Mouse (Mus musculus) testis, adult 2 months (tissue): ENCODE results near the gene Vwa3b. TPM values are rescaled to one million over a fixed set of nuclear protein-coding genes. Genes with fewer than 3 reads are reported as not detected.

ENCODE experiments used
- H3K27ac ChIP-seq: fragments of 200-500 bp; 2 replicates; pipeline ENCODE4 v1.5.1; 2012; ENCODE audit warnings: low read depth, low read length; ENCODE audit not compliant: control insufficient read depth, insufficient read depth
- H3K27me3 ChIP-seq: fragments of 200-500 bp; 2 replicates; pipeline ENCODE4 v1.6.1; 2012; ENCODE audit warnings: mild to moderate bottlenecking, low read length, moderate library complexity; ENCODE audit not compliant: control insufficient read depth, insufficient read depth
- H3K36me3 ChIP-seq: fragments of 200-500 bp; 2 replicates; pipeline ENCODE4 v1.6.1; 2012; ENCODE audit warnings: mild to moderate bottlenecking, low read length; ENCODE audit not compliant: control insufficient read depth, insufficient read depth
- H3K4me1 ChIP-seq: fragments of 200-500 bp; 2 replicates; pipeline ENCODE4 v1.6.1; 2012; ENCODE audit warnings: low read length; ENCODE audit not compliant: control insufficient read depth, insufficient read depth
- H3K4me3 ChIP-seq: fragments of 200-500 bp; 2 replicates; pipeline ENCODE4 v1.5.1; 2012; ENCODE audit warnings: low read depth, mild to moderate bottlenecking, low read length, moderate library complexity, mixed read lengths; ENCODE audit not compliant: control insufficient read depth
- CTCF ChIP-seq: fragments of 200-500 bp; IDR thresholded peaks from 2 replicates; pipeline ENCODE4 v1.5.1; 2012; ENCODE audit warnings: low read depth, mild to moderate bottlenecking, inconsistent platforms, low read length, moderate library complexity; ENCODE audit not compliant: control insufficient read depth, insufficient read depth, insufficient replicate concordance
- POLR2A ChIP-seq: fragments of 200-500 bp; IDR thresholded peaks from 2 replicates; pipeline ENCODE4 v1.6.1; 2012; ENCODE audit warnings: low read depth, mild to moderate bottlenecking, inconsistent platforms, low read length, moderate library complexity; ENCODE audit not compliant: control insufficient read depth
- polyA plus RNA-seq: library from polyadenylated mRNA; depleted of rRNA; stranded (reverse); fragments of >200 nt; gene quantifications from 2 replicates; pipeline ENCODE4 v1.2.3, GENCODE M21; 2012

Vwa3b gene
- polyA plus RNA-seq, 1 experiment = 219 TPM

DNA sequence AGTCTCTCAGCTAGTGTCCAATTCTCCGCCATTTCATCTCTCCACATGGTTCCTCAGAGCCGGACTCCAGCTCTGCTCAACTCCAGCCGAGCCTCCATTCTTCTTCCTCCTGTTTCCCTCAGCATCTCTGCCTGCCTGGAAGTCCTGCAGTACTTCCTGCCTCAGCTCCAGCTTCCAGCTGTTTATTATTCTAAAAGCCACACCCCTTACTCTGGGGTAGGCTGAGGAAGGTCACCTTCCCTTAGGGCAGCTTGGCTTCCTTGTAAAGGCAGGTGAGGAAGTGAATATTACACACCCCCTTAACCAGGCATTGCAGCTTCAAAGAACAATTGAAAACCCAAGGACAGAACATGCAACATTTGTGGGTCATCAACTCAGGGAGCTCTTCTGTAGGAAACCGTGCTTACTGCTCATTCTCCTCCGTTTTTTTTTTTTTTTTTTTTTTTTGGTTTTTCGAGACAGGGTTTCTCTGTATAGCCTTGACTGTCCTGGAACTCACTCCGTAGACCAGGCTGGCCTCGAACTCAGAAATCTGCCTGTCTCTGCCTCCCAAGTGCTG, 103.7 kb downstream of the Vwa3b start:
- no peak overlapping the region for H3K4me3 ChIP-seq
- no peaks in the 10 kb centered on the region for H3K27me3 ChIP-seq
- H3K27ac ChIP-seq = no peak overlapping the region
- TF ChIP-seq POLR2A (no peak), CTCF (no peak)
- H3K4me1 ChIP-seq = no peaks in the 10 kb centered on the region
- H3K36me3 ChIP-seq = no peaks in the 10 kb centered on the region

DNA sequence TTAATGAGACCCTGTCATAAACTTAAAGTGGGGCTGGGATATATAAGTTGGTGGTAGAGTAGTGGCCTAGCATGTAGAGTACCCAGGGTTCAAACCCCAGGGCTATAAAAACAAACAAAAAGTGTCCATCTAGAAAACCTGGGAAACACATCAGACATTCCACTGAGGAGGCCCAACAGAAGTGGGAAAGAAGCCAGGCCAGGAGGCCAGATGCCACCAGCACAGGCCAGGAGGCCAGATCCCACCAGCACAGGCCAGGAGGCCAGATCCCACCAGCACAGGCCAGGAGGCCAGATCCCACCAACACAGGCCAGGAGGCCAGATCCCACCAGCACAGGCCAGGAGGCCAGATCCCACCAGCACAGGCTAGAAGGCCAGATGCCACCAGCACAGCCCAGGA, 104.8 kb downstream of the Vwa3b start:
- Histone ChIP-seq H3K27me3 (no peaks in the 10 kb centered on the region), H3K27ac (no peak overlapping the region), H3K4me1 (no peaks in the 10 kb centered on the region), H3K4me3 (no peak overlapping the region), H3K36me3 (no peaks in the 10 kb centered on the region)
- TF ChIP-seq POLR2A = no peak
- TF ChIP-seq CTCF = no peak

DNA sequence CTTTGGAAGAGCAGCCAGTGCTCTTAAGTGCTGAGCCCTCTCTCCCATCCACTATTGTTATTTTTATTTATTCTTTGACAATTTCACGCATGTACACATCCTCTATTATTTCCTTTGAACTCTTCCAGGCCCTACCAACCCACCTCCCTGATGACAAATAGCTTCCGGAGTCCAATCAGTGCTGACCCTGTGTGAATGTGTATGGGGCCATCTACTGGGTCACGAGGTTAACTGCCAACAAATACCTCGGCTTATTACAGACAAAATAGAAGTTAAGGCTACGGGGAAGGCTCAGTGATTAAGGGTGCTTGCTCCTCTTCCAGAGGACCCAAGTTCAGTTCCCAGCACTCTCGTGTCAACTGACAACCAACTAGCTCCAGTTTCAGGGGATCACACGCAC, 106.0 kb downstream of the Vwa3b start:
- no peaks in the 10 kb centered on the region for H3K36me3 ChIP-seq
- H3K4me3 ChIP-seq = no peak overlapping the region
- no peak overlapping the region for H3K27ac ChIP-seq
- H3K4me1 ChIP-seq = no peaks in the 10 kb centered on the region
- TF ChIP-seq POLR2A (no peak), CTCF (no peak)
- H3K27me3 ChIP-seq = no peaks in the 10 kb centered on the region

DNA sequence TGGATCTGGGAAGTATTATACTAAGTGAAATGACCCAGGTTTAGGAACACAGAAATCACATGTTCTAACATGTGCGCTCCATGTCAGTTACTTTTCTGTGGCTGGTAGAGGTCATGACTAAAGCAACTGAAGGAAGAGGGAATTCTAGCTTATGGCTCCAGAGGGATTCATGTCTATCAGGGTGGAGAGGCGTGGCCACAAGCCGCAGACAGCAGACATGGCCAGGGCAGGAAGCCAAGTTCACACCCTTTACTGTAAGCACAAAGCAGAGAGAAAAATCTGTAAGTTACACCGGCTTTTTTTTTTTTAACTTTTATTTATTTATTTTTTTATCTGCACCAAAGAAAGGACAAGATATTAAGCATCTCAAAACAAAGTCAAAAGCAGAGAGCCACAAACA, 119.6 kb downstream of the Vwa3b start:
- H3K27me3 ChIP-seq = no peaks in the 10 kb centered on the region
- no peak for TF ChIP-seq CTCF
- TF ChIP-seq POLR2A = no peak
- no peak overlapping the region for H3K4me3 ChIP-seq
- H3K4me1 ChIP-seq = no peaks in the 10 kb centered on the region
- H3K27ac ChIP-seq = no peak overlapping the region
- H3K36me3 ChIP-seq = no peaks in the 10 kb centered on the region

DNA sequence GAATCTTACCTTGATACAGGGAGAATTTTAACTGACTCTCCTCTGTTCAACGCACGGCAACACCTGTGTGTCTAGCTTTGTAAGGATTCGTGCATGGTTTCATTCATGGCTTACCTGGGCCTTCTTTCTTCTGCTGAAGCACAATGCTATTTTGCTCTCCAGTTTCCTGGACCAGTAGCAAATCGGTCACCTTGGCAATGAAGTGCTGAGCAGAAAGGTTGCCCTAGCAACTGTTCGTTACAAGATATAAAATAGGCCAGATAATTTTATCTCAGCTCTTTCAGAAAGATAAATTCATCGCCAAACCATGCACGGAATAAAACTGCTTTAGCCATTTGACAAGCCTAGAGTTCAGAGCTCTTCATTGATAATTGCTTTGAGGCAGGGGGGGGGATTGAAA, 123.5 kb downstream of the Vwa3b start:
- Histone ChIP-seq H3K27ac (no peak overlapping the region), H3K4me1 (no peaks in the 10 kb centered on the region), H3K36me3 (no peaks in the 10 kb centered on the region), H3K4me3 (no peak overlapping the region), H3K27me3 (no peaks in the 10 kb centered on the region)
- TF ChIP-seq POLR2A (no peak), CTCF (no peak)

DNA sequence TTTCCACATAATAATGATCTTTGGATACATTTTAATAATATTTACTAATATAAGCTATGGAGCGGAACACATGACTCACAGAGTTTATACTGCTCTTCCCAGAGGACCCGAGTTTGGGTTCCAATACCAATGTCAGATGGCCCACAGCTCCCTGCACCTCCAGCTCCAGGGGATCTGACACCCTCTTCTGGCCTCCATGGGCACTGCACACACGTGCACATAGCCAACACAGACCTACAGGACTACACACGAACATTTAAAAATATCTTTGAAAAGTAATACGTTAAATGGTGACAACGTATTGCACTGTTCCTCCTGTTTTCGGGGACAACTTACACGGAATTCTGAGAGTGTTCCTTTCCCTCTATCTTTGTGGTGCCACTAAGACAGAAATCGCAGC, 125.5 kb downstream of the Vwa3b start:
- no peak overlapping the region for H3K27ac ChIP-seq
- TF ChIP-seq CTCF (no peak), POLR2A (no peak)
- no peaks in the 10 kb centered on the region for H3K27me3 ChIP-seq
- no peaks in the 10 kb centered on the region for H3K36me3 ChIP-seq
- no peak overlapping the region for H3K4me3 ChIP-seq
- H3K4me1 ChIP-seq = no peaks in the 10 kb centered on the region

DNA sequence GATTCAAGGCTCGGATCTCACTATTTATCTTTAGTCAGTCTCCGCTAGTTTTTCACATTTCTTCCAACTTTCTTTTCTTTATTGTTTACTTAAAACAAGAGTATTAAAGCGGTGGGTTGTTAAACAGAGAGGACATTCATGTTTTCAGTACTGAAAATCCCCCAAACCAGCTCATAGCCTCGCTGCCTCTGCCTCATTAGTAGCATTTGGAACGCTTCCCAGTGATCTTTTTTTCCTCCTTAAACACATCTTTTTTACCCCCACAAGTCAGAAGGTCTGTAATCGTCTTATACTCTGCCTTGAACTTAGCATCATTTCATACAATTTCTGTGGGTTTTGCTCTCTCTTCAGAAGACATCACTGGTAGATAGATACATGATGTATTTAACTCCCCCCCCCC, 139.7 kb downstream of the Vwa3b start:
- Histone ChIP-seq H3K4me1 (no peaks in the 10 kb centered on the region), H3K27ac (no peak overlapping the region), H3K27me3 (no peaks in the 10 kb centered on the region), H3K36me3 (no peaks in the 10 kb centered on the region), H3K4me3 (no peak overlapping the region)
- no peak for TF ChIP-seq POLR2A
- TF ChIP-seq CTCF = no peak

DNA sequence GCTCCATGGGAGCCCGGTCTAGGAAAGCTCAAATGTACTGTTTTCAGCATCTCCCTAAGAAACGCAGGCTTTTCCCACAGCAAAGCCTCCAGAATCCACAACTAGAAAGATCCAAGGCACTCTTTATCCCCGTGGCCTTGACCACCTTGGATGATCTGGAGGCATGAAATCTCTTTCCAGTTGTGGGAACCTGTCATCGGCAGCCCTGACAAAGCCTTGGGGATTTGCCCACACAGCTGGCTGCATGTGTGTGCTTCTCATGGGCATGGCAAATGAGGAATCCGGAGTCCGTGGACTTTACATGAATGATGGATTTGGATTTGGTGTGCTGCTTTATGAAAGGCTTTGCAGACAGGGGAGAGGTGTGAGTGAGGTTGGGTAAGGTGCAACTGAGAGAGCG, 141.5 kb downstream of the Vwa3b start:
- Histone ChIP-seq H3K27ac (no peak overlapping the region), H3K27me3 (no peaks in the 10 kb centered on the region), H3K36me3 (no peaks in the 10 kb centered on the region), H3K4me1 (no peaks in the 10 kb centered on the region), H3K4me3 (no peak overlapping the region)
- no peak for TF ChIP-seq POLR2A
- TF ChIP-seq CTCF = no peak
